Mouse (Mus musculus) right cerebral cortex, postnatal 10 days (tissue): Measurements from ENCODE around the gene Aldh3b3.
A peak's percentile ranks its signal among the peaks of the same experiment; 100 is the strongest.
"Not testable (repeated sequence)": the region's sequence is repeated elsewhere in the genome, so short reads cannot be mapped to it uniquely, and the experiment has no call there.

ENCODE experiments used
- DNase-seq, 2 experiments: peaks; one replicate each; pipeline ENCODE4 v3.0.0; 2021; ENCODE audit warnings: low spot score in 2 of 2

The Aldh3b3 gene

GRCm38 (mm10) chr19:3935896-3936850 is 22.3 kb upstream of the Aldh3b3 start:
- peak; percentile 70 for DNase-seq

DNA sequence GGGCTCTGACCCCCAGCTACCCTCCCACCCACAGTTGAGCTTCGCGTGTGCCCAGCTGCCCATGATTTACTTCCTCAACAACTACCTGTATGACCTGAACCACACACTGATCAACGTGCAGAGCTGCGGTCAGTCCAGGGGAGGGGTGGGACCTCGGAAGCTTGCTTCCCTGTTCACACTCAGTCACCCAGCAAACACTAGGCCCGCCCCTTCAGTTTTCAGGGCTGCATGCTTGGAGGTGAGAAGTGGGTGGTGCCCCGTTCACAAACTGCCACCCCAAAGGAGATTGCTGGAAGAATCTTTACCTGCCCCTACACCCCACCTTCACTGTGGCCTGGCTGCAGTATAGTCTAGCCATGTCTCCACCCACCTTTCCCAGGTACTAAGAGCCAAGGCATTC is 16.1 kb upstream of the Aldh3b3 start:
- no peak for DNase-seq

DNA sequence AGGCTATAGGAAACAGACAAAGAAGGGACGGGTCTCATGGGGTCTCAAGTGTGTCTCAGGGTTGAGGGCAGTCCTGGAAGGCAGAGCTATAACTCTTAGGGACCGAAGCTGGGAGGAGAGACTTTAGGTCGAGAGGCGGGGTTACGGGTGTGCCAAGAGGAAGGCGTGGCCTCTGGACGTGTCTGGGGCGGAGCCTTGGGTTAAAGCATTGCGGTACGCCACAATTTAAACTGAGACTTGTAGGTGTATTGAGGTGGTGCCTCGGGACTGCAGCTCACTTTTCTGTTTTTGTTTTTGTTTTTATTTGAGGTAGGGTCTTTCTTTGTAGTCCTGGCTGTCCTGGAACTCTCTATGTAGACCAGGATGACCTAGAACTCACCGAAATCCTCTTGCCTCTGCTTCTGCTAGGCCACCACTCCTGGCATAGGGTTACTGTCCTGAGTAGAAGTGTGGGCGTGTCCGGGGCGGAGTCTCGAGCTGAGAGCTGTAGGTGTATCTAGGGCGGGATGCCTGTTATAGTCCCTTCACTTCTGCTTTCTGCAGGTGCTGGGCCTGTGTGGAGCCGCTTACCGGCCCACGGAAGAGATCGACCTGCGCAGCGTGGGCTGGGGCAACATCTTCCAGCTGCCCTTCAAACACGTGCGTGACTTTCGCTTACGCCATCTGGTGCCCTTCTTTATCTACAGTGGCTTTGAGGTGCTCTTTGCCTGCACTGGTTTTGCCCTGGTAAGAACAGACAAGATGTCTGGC is 15.3 kb upstream of the Aldh3b3 start:
- DNase-seq: no peak

- DNase-seq: no peak
Observed at GRCm38 (mm10) chr19:3945872-3946564, 12.4 kb upstream of the Aldh3b3 start.

- peak; percentile 68 to 77 for DNase-seq
Observed at GRCm38 (mm10) chr19:3946715-3947114, 11.7 kb upstream of the Aldh3b3 start.

GRCm38 (mm10) chr19:3947813-3948212 is 10.6 kb upstream of the Aldh3b3 start:
- no peak for DNase-seq

- DNase-seq: no peak
Observed at GRCm38 (mm10) chr19:3948546-3948945, 9.9 kb upstream of the Aldh3b3 start.

DNA sequence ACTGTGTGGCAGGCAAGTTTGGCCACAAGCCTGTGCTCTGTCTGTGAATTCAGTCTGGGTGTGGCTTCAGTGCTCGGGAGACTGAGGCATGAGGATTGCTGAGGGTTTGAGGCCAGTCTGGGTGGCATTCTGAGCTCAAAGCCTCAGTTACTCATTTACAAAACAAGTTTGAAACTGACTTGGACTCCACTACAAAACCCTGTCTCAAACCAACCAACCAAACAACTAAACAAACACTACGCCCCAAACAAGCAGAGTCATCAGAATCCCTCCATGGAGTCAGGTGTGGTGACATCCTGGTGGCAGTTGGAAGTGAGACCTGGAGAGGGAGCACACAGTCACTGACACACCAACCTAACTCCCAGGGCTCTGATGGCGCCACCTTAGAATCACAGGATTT is 8.1 kb upstream of the Aldh3b3 start:
- no peak for DNase-seq

- DNase-seq: no peak
Observed at GRCm38 (mm10) chr19:3951461-3951860, 7.0 kb upstream of the Aldh3b3 start.

GRCm38 (mm10) chr19:3952099-3952498 is 6.3 kb upstream of the Aldh3b3 start:
- DNase-seq: no peak

DNA sequence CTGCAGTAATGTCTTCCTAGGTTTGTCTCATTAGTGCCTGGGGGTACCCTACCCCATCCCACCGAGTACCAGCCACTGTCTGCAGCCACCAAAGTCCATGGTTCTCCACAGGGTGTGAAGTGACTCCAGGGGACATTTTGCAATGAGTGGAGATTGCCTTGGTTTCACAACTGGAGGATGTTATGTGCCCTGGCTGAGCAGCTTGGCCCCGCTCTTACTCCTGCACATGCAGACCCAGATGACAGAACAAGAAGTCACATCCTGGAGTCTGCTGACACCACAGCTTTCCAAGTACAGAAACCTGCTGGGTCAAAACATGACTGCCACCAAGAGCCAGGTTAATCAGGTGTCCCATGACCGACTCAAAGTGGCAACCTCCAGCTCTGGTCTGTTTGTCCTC is 3.4 kb upstream of the Aldh3b3 start:
- no peak for DNase-seq

GRCm38 (mm10) chr19:3955804-3956203 is 2.6 kb upstream of the Aldh3b3 start:
- DNase-seq: no peak

DNA sequence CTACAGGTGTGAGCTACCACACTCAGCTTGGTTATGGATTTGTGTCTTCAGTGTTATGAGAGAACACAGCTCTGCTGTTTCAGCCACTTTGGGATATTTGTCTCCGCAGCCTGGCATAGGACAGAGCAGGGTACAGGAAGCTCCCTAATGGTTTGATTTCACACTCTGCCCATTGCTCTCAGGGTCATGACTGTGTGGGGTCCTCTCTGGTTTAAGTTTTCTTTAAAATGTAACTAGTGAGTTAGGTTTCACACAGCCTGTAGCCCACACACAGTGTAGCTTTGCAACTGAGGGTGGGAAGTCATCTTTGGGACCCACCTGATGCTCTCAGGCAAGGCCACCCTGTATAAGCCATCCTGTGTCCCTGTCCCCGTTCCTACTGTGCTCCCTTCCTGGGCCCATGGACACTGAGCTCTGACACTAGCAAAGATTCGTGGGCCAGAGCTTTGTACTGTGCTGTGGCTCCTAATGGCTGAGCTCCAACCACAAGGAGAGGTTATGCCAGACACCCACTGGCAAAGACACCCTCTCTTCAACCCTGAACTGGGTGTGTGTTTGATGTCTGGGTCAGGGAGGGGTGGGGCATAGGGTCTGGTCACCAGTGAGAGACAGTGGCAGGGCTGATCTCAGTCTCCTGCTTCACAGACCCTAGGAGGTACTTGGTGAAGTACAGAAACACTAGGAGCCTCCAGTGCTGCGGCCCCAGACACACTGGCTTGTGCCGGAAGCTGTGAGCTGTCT is 979 bp upstream of the Aldh3b3 start:
- not testable (repeated sequence) for DNase-seq

GRCm38 (mm10) chr19:3959030-3959429 is 585 bp downstream of the Aldh3b3 start:
- DNase-seq: no peak

DNA sequence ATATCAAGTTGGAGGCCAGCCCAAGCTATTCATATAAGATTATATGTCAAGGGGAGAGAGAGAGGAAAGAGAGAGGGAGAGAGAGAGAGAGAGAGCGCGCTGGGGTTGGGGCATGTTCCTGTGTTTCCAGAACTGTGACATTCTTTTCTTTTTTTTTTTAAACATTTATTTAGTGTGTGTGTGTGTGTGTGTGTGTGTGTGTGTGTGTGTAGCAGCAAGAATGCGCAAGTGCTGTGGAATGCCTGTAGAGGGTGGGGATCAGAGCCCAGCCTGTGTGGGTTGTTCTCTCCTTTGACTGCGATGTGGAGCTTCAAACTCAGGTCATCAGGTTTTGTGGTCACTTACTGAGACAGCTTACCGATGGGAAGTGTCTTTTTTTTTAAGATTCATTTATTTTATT is 1.8 kb downstream of the Aldh3b3 start:
- no peak for DNase-seq

GRCm38 (mm10) chr19:3961805-3962204 is 3.4 kb downstream of the Aldh3b3 start:
- not testable (repeated sequence) for DNase-seq

DNA sequence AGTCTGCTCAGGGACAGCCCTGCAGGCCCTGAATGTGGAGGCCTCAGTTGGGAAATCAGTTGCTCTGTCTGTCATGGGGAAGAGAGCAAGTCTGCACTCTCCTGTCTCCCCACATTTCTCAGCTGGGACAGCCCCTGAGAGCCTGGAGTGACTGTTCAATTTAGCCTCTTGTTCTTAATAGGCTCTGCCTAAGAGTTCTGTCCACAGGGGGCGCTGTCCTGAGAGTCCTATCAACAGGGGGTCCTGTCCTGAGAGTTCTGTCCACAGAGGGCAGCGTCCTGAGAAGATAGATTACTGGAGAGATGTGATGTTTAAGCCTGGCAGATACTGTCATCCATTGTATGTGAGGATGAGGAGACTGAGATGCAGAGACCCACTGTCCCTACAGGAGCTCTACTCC is 4.0 kb downstream of the Aldh3b3 start:
- no peak for DNase-seq

DNA sequence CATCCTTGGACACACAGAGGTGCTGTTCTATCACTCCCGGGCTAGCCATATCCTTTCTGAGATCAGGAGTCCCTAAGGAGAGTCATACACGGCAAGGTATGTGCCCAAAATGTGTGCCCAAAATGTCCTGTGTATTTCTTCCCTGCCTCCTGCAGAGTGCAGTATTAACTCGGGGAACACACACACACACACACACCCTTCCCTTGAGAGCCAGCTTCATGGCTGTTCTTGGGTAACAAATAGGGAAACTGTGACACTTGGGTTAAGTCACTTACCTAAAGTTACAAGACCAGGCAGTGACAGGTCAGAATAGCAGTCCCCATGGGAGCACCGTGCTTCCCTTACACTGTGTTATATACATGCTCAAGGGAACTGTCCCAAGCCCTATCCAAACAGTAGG is 5.6 kb downstream of the Aldh3b3 start:
- DNase-seq: no peak

GRCm38 (mm10) chr19:3966330-3967075 is 8.1 kb downstream of the Aldh3b3 start:
- DNase-seq: no peak

- no peak for DNase-seq
Observed at GRCm38 (mm10) chr19:3967258-3967657, 8.8 kb downstream of the Aldh3b3 start.

DNA sequence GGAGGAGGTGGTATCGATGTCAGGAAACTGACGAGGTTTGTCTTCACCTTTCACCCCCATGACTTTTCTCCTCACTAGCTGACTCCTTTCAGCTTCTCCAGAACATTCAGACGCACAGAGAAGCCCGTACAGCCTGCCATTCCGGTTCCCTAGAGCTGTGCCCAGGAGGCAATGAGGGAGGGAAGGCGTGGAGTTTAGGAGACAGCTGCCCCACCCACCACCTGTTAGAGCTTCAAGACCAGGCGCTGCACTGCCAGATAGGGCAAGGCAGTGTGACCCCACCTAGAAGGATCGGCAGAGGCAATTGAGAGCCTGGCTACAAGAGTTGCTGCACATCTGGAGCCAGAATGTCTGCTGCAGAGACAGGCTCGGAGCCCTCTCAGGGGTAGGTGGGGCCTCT is 13.8 kb downstream of the Aldh3b3 start, which contains the start of gene Aldh3b2:
Gene Aldh3b2, plus strand, starts transcription at position 100 of the 400 bp plus-strand sequence.
- no peak for DNase-seq
